Mouse (Mus musculus) stomach, embryonic 16.5 days (tissue): Measurements from ENCODE around the gene Spata31d1b. TPM values are rescaled to one million over a fixed set of nuclear protein-coding genes. Genes with fewer than 3 reads are reported as not detected.
"Not testable (repeated sequence)": the region's sequence is repeated elsewhere in the genome, so short reads cannot be mapped to it uniquely, and the experiment has no call there.

Experiments used
- ATAC-seq: fragments of 200-750 bp; cut with Nextera tagmentation; 2 replicates; pipeline ENCODE4 v1.8.0; 2017; ENCODE audit warnings: moderate number of reproducible peaks, moderate TSS enrichment; ENCODE audit not compliant: insufficient read depth, low FRiP score
- H3K27ac ChIP-seq: fragments of 300-500 bp; sonication (generic); 2 replicates; pipeline ENCODE4 v1.5.1; 2014; ENCODE audit warnings: low read length
- H3K27me3 ChIP-seq: fragments of 300-500 bp; sonication (generic); 2 replicates; pipeline ENCODE4 v1.6.1; 2014; ENCODE audit warnings: low read length, control low read depth, mixed read lengths; ENCODE audit not compliant: control insufficient read depth, insufficient read depth
- H3K36me3 ChIP-seq: fragments of 300-500 bp; sonication (generic); 2 replicates; pipeline ENCODE4 v1.6.1; 2014; ENCODE audit warnings: low read length; ENCODE audit not compliant: control insufficient read depth, insufficient read depth
- H3K4me1 ChIP-seq: fragments of 300-500 bp; sonication (generic); 2 replicates; pipeline ENCODE4 v1.6.1; 2014; ENCODE audit warnings: low read length, control low read depth, mixed read lengths; ENCODE audit not compliant: control insufficient read depth, insufficient read depth
- H3K4me2 ChIP-seq: fragments of 300-500 bp; sonication (generic); 2 replicates; pipeline ENCODE4 v1.6.1; 2014; ENCODE audit warnings: low read depth, low read length, mixed read lengths
- H3K4me3 ChIP-seq: fragments of 300-500 bp; sonication (generic); replicated peaks from 2 replicates; pipeline ENCODE4 v1.5.1; 2014; ENCODE audit warnings: mild to moderate bottlenecking, low read length
- H3K9ac ChIP-seq: fragments of 300-500 bp; sonication (generic); 2 replicates; pipeline ENCODE4 v1.6.1; 2014; ENCODE audit warnings: low read length
- H3K9me3 ChIP-seq: fragments of 300-500 bp; sonication (generic); replicated peaks from 2 replicates; pipeline ENCODE4 v1.6.1; 2016; ENCODE audit warnings: low read length, control low read depth; ENCODE audit not compliant: control insufficient read depth
- WGBS: fragments of 180-500 bp; shearing (Covaris S2); extraction: QIAGEN DNeasy Blood & Tissue Kit; methylation state at CpG from one replicate; pipeline ENCODE4 v1.1.7; 2014; 5-methylcytosine and 5-hydroxymethylcytosine counted together
- polyA plus RNA-seq: library from polyadenylated mRNA; unstranded; fragments of >200 nt; fragmentation: Nextera tagmentation; extraction: Ambion mirVana; gene quantifications from 2 replicates; pipeline ENCODE4 v1.2.1, GENCODE M21; 2015

Spata31d1b gene
- polyA plus RNA-seq, 1 experiment from 2014 or later = not detected

GRCm38 (mm10) chr13:59689313-59689712 is 22.8 kb upstream of the Spata31d1b start:
- H3K4me2 ChIP-seq = no peak overlapping the region
- no peak overlapping the region for H3K9ac ChIP-seq
- no peak overlapping the region for H3K27ac ChIP-seq
- H3K36me3 ChIP-seq = no peaks in the 10 kb centered on the region
- H3K4me3 ChIP-seq = no peak overlapping the region
- H3K27me3 ChIP-seq = no peaks in the 10 kb centered on the region
- no peaks in the 10 kb centered on the region for H3K4me1 ChIP-seq
- 85% methylated on average over 9 of the region's 9 CpGs for WGBS
- no peak for ATAC-seq
- no peaks in the 10 kb centered on the region for H3K9me3 ChIP-seq

GRCm38 (mm10) chr13:59689843-59690242 is 22.2 kb upstream of the Spata31d1b start:
- H3K4me3 ChIP-seq = no peak overlapping the region
- no peak overlapping the region for H3K9ac ChIP-seq
- H3K4me1 ChIP-seq = no peaks in the 10 kb centered on the region
- 92% methylated on average over 3 of the region's 3 CpGs for WGBS
- no peaks in the 10 kb centered on the region for H3K27me3 ChIP-seq
- no peaks in the 10 kb centered on the region for H3K9me3 ChIP-seq
- H3K27ac ChIP-seq = no peak overlapping the region
- no peak for ATAC-seq
- no peaks in the 10 kb centered on the region for H3K36me3 ChIP-seq
- H3K4me2 ChIP-seq = no peak overlapping the region

GRCm38 (mm10) chr13:59690576-59690975 is 21.5 kb upstream of the Spata31d1b start:
- Histone ChIP-seq H3K9ac (no peak overlapping the region), H3K9me3 (no peaks in the 10 kb centered on the region)
- WGBS = 79% methylated on average over 7 of the region's 7 CpGs

GRCm38 (mm10) chr13:59691478-59691877 is 20.6 kb upstream of the Spata31d1b start:
- no peaks in the 10 kb centered on the region for H3K36me3 ChIP-seq
- no peaks in the 10 kb centered on the region for H3K9me3 ChIP-seq
- H3K4me1 ChIP-seq = no peaks in the 10 kb centered on the region
- H3K4me3 ChIP-seq = no peak overlapping the region
- no peak overlapping the region for H3K9ac ChIP-seq
- no peak overlapping the region for H3K27ac ChIP-seq
- no peak for ATAC-seq
- H3K27me3 ChIP-seq = no peaks in the 10 kb centered on the region
- 72% methylated on average over 10 of the region's 10 CpGs for WGBS
- no peak overlapping the region for H3K4me2 ChIP-seq

More at GRCm38 (mm10) chr13:59690576-59690975, 21.5 kb upstream of the Spata31d1b start:
- no peak overlapping the region for H3K4me2 ChIP-seq
- no peak overlapping the region for H3K27ac ChIP-seq
- H3K4me1 ChIP-seq = no peaks in the 10 kb centered on the region
- no peaks in the 10 kb centered on the region for H3K36me3 ChIP-seq
- H3K27me3 ChIP-seq = no peaks in the 10 kb centered on the region
- no peak for ATAC-seq
- H3K4me3 ChIP-seq = no peak overlapping the region

GRCm38 (mm10) chr13:59694008-59694407 is 18.1 kb upstream of the Spata31d1b start, which contains the start of gene 4921517D22Rik:
4921517D22Rik (minus strand) TSS chr13:59694108.
- Histone ChIP-seq H3K36me3 (no peaks in the 10 kb centered on the region), H3K4me2 (no peak within 1 kb of the TSS), H3K9me3 (no peaks in the 10 kb centered on the region), H3K9ac (no peak within 1 kb of the TSS), H3K4me3 (no peak within 1 kb of the TSS), H3K27ac (no peak within 1 kb of the TSS), H3K27me3 (no peaks in the 10 kb centered on the region), H3K4me1 (no peaks in the 10 kb centered on the region)
- WGBS = 83% methylated on average over 3 of the region's 3 CpGs
- no peak for ATAC-seq

- no peak overlapping the region for H3K4me2 ChIP-seq
- no peaks in the 10 kb centered on the region for H3K36me3 ChIP-seq
- no peaks in the 10 kb centered on the region for H3K27me3 ChIP-seq
- no peak for ATAC-seq
- no peak overlapping the region for H3K4me3 ChIP-seq
- H3K27ac ChIP-seq = no peak overlapping the region
- H3K9me3 ChIP-seq = no peaks in the 10 kb centered on the region
- no peak overlapping the region for H3K9ac ChIP-seq
- 81% methylated on average over 7 of the region's 7 CpGs for WGBS
- H3K4me1 ChIP-seq = no peaks in the 10 kb centered on the region
These were observed 16.3 kb upstream of the Spata31d1b start for GRCm38 (mm10) chr13:59695781-59696180.

GRCm38 (mm10) chr13:59699131-59699530 is 13.0 kb upstream of the Spata31d1b start:
- Histone ChIP-seq H3K27me3 (no peaks in the 10 kb centered on the region), H3K9me3 (no peaks in the 10 kb centered on the region), H3K4me2 (no peak overlapping the region), H3K4me1 (no peaks in the 10 kb centered on the region), H3K36me3 (no peaks in the 10 kb centered on the region), H3K4me3 (no peak overlapping the region), H3K9ac (no peak overlapping the region), H3K27ac (no peak overlapping the region)
- no peak for ATAC-seq
- WGBS = 84% methylated on average over 8 of the region's 8 CpGs

- 0 out of 2 replicates have a peak, but pooled peaks have one; percentile 37 for ATAC-seq
- not testable (repeated sequence) for H3K27ac ChIP-seq, H3K4me3 ChIP-seq, H3K36me3 ChIP-seq, H3K4me2 ChIP-seq, H3K4me1 ChIP-seq, H3K27me3 ChIP-seq, H3K9ac ChIP-seq, H3K9me3 ChIP-seq
- WGBS = 71% methylated on average over 1 of the region's 1 CpGs
These were observed 11.9 kb upstream of the Spata31d1b start for GRCm38 (mm10) chr13:59700137-59700536.

GRCm38 (mm10) chr13:59703514-59703913 is 8.6 kb upstream of the Spata31d1b start:
- 81% methylated on average over 12 of the region's 12 CpGs for WGBS
- no peaks in the 10 kb centered on the region for H3K9me3 ChIP-seq
- no peak overlapping the region for H3K4me3 ChIP-seq
- no peak overlapping the region for H3K4me2 ChIP-seq
- H3K36me3 ChIP-seq = no peaks in the 10 kb centered on the region
- H3K27ac ChIP-seq = no peak overlapping the region
- H3K9ac ChIP-seq = no peak overlapping the region
- ATAC-seq = no peak
- no peaks in the 10 kb centered on the region for H3K4me1 ChIP-seq
- no peaks in the 10 kb centered on the region for H3K27me3 ChIP-seq

- no peaks in the 10 kb centered on the region for H3K27me3 ChIP-seq
- no peak overlapping the region for H3K27ac ChIP-seq
- no peaks in the 10 kb centered on the region for H3K4me1 ChIP-seq
- WGBS = 47% methylated on average over 12 of the region's 12 CpGs
- no peak overlapping the region for H3K9ac ChIP-seq
- no peaks in the 10 kb centered on the region for H3K36me3 ChIP-seq
- H3K4me2 ChIP-seq = no peak overlapping the region
- H3K4me3 ChIP-seq = no peak overlapping the region
- H3K9me3 ChIP-seq = no peaks in the 10 kb centered on the region
- ATAC-seq = peak; percentile 26; the same call in 1 of the 2 replicates
These were observed 7.5 kb upstream of the Spata31d1b start for GRCm38 (mm10) chr13:59704562-59704961.
